Mouse (Mus musculus) stomach, embryonic 14.5 days (tissue): ENCODE measurements around the gene Prss47. TPM values are rescaled to one million over a fixed set of nuclear protein-coding genes. Genes with fewer than 3 reads are reported as not detected.

Experiments
- ATAC-seq: fragments of 200-750 bp; cut with Nextera tagmentation; 2 replicates; pipeline ENCODE4 v1.8.0; 2017; ENCODE audit warnings: low read depth, moderate TSS enrichment; ENCODE audit not compliant: insufficient number of reproducible peaks, insufficient read depth, low FRiP score
- H3K27ac ChIP-seq: fragments of 300-500 bp; sonication (generic); 2 replicates; pipeline ENCODE4 v1.5.1; 2014; ENCODE audit warnings: mild to moderate bottlenecking, low read length, moderate library complexity, mixed read lengths
- H3K27me3 ChIP-seq: fragments of 300-500 bp; sonication (generic); 2 replicates; pipeline ENCODE4 v1.6.1; 2014; ENCODE audit warnings: low read length, control low read depth, mixed read lengths; ENCODE audit not compliant: control insufficient read depth, insufficient read depth
- H3K36me3 ChIP-seq: fragments of 300-500 bp; sonication (generic); 2 replicates; pipeline ENCODE4 v1.6.1; 2014; ENCODE audit warnings: mild to moderate bottlenecking, control low read depth, low read length, moderate library complexity, mixed read lengths; ENCODE audit not compliant: control insufficient read depth, insufficient read depth
- H3K4me1 ChIP-seq: fragments of 300-500 bp; sonication (generic); 2 replicates; pipeline ENCODE4 v1.6.1; 2014; ENCODE audit warnings: low read length, control low read depth, mixed read lengths; ENCODE audit not compliant: control insufficient read depth, insufficient read depth
- H3K4me2 ChIP-seq: fragments of 300-500 bp; sonication (generic); replicated peaks from 2 replicates; pipeline ENCODE4 v1.6.1; 2014; ENCODE audit warnings: low read depth, low read length, control low read depth
- H3K4me3 ChIP-seq: fragments of 300-500 bp; sonication (generic); 2 replicates; pipeline ENCODE4 v1.5.1; 2014; ENCODE audit warnings: low read depth, low read length, control low read depth
- H3K9ac ChIP-seq: fragments of 300-500 bp; sonication (generic); replicated peaks from 2 replicates; pipeline ENCODE4 v1.6.1; 2014; ENCODE audit warnings: low read depth, mild to moderate bottlenecking, control low read depth, low read length, moderate library complexity, mixed read lengths
- H3K9me3 ChIP-seq: fragments of 300-500 bp; sonication (generic); 2 replicates; pipeline ENCODE4 v1.6.1; 2016; ENCODE audit warnings: low read depth, low read length, control low read depth; ENCODE audit not compliant: control insufficient read depth
- WGBS: fragments of 180-500 bp; shearing (Covaris S2); extraction: QIAGEN DNeasy Blood & Tissue Kit; methylation state at CpG from one replicate; pipeline ENCODE4 v1.1.7; 2014; 5-methylcytosine and 5-hydroxymethylcytosine counted together
- polyA plus RNA-seq: library from polyadenylated mRNA; unstranded; fragments of >200 nt; fragmentation: Nextera tagmentation; extraction: Ambion mirVana; gene quantifications from 2 replicates; pipeline ENCODE4 v1.2.1, GENCODE M21; 2014

Prss47 gene
- polyA plus RNA-seq, result not detected in 2 replicates

GRCm38 (mm10) chr13:65052660-65053059, at the start of gene Prss47:
Gene Prss47 (minus strand): TSS chr13:65052760.
- no peaks in the 10 kb centered on the region for H3K36me3 ChIP-seq
- H3K9me3 ChIP-seq, result no peaks in the 10 kb centered on the region
- H3K4me3 ChIP-seq, result no peak within 1 kb of the TSS
- no peaks in the 10 kb centered on the region for H3K4me1 ChIP-seq
- no peaks in the 10 kb centered on the region for H3K27me3 ChIP-seq
- no peak within 1 kb of the TSS for H3K27ac ChIP-seq
- 88% methylated on average over 9 of the region's 9 CpGs for WGBS
- no peak within 1 kb of the TSS for H3K4me2 ChIP-seq
- H3K9ac ChIP-seq, result no peak within 1 kb of the TSS
- no peak for ATAC-seq

GRCm38 (mm10) chr13:65101232-65101631, 48.7 kb upstream of the Prss47 start:
- no peaks in the 10 kb centered on the region for H3K4me1 ChIP-seq
- H3K4me2 ChIP-seq, result no peak overlapping the region
- H3K27ac ChIP-seq, result no peak overlapping the region
- no peak overlapping the region for H3K9ac ChIP-seq
- no peaks in the 10 kb centered on the region for H3K27me3 ChIP-seq
- H3K36me3 ChIP-seq, result no peaks in the 10 kb centered on the region
- peaks cover 8% of the 10 kb centered on the region; the same call in 1 of the 2 replicates for H3K9me3 ChIP-seq
- WGBS, result 94% methylated on average over 3 of the region's 3 CpGs
- no peak overlapping the region for H3K4me3 ChIP-seq
- no peak for ATAC-seq

- Histone ChIP-seq H3K27me3 (no peaks in the 10 kb centered on the region), H3K4me3 (no peak overlapping the region), H3K9me3 (peaks cover 4% of the 10 kb centered on the region; the same call in 1 of the 2 replicates), H3K4me2 (no peak overlapping the region), H3K27ac (no peak overlapping the region), H3K36me3 (no peaks in the 10 kb centered on the region), H3K4me1 (no peaks in the 10 kb centered on the region), H3K9ac (no peak overlapping the region)
- no peak for ATAC-seq
- 97% methylated on average over 9 of the region's 9 CpGs for WGBS
Observed at GRCm38 (mm10) chr13:65100678-65101077, 48.1 kb upstream of the Prss47 start.

- ATAC-seq, result no peak
- no peak overlapping the region for H3K9ac ChIP-seq
- no peak overlapping the region for H3K4me3 ChIP-seq
- peaks cover 4% of the 10 kb centered on the region; the same call in 1 of the 2 replicates for H3K36me3 ChIP-seq
- no peak overlapping the region for H3K27ac ChIP-seq
- no peaks in the 10 kb centered on the region for H3K27me3 ChIP-seq
- no peaks in the 10 kb centered on the region for H3K4me1 ChIP-seq
- H3K9me3 ChIP-seq, result no peaks in the 10 kb centered on the region
- no peak overlapping the region for H3K4me2 ChIP-seq
Observed at GRCm38 (mm10) chr13:65097018-65097417, 44.5 kb upstream of the Prss47 start.

GRCm38 (mm10) chr13:65095923-65096322, 43.4 kb upstream of the Prss47 start:
- ATAC-seq, result no peak
- Histone ChIP-seq H3K4me2 (no peak overlapping the region), H3K9ac (no peak overlapping the region), H3K4me1 (no peaks in the 10 kb centered on the region), H3K9me3 (no peaks in the 10 kb centered on the region), H3K4me3 (no peak overlapping the region), H3K36me3 (peaks cover 6% of the 10 kb centered on the region; the same call in 1 of the 2 replicates), H3K27me3 (no peaks in the 10 kb centered on the region), H3K27ac (no peak overlapping the region)
- WGBS, result 94% methylated on average over 4 of the region's 4 CpGs

- H3K4me3 ChIP-seq, result no peak overlapping the region
- H3K9ac ChIP-seq, result no peak overlapping the region
- no peaks in the 10 kb centered on the region for H3K27me3 ChIP-seq
- no peak overlapping the region for H3K4me2 ChIP-seq
- peaks cover 11% of the 10 kb centered on the region for H3K36me3 ChIP-seq
- H3K9me3 ChIP-seq, result no peaks in the 10 kb centered on the region
- H3K27ac ChIP-seq, result no peak overlapping the region
- WGBS, result 86% methylated on average over 2 of the region's 2 CpGs
- no peak for ATAC-seq
- no peaks in the 10 kb centered on the region for H3K4me1 ChIP-seq
Observed at GRCm38 (mm10) chr13:65069969-65070368, 17.4 kb upstream of the Prss47 start.

- Histone ChIP-seq H3K27me3 (no peaks in the 10 kb centered on the region), H3K4me3 (no peak overlapping the region), H3K27ac (no peak overlapping the region), H3K9ac (no peak overlapping the region), H3K9me3 (no peaks in the 10 kb centered on the region), H3K36me3 (no peaks in the 10 kb centered on the region), H3K4me2 (no peak overlapping the region), H3K4me1 (no peaks in the 10 kb centered on the region)
- no peak for ATAC-seq
- WGBS, result 67% methylated on average over 4 of the region's 4 CpGs
Observed at GRCm38 (mm10) chr13:65035057-65035456, 17.5 kb downstream of the Prss47 start.

GRCm38 (mm10) chr13:65032758-65033157, 19.8 kb downstream of the Prss47 start, which contains the start of gene Spata31d1c:
Gene Spata31d1c (plus strand): TSS chr13:65033058.
- ATAC-seq, result no peak

GRCm38 (mm10) chr13:65011052-65011738, 41.4 kb downstream of the Prss47 start:
- no peak overlapping the region for H3K27ac ChIP-seq
- H3K4me3 ChIP-seq, result no peak overlapping the region
- no peaks in the 10 kb centered on the region for H3K36me3 ChIP-seq
- 66% methylated on average over 4 of the region's 4 CpGs for WGBS
- no peaks in the 10 kb centered on the region for H3K27me3 ChIP-seq
- H3K9ac ChIP-seq, result no peak overlapping the region
- H3K4me1 ChIP-seq, result no peaks in the 10 kb centered on the region
- no peaks in the 10 kb centered on the region for H3K9me3 ChIP-seq
- no peak overlapping the region for H3K4me2 ChIP-seq
- ATAC-seq, result no peak

More at GRCm38 (mm10) chr13:65032758-65033157, 19.8 kb downstream of the Prss47 start, which contains the start of gene Spata31d1c:
- Histone ChIP-seq H3K27me3 (no peaks in the 10 kb centered on the region), H3K9me3 (no peaks in the 10 kb centered on the region), H3K27ac (no peak within 1 kb of the TSS), H3K36me3 (no peaks in the 10 kb centered on the region), H3K4me3 (no peak within 1 kb of the TSS), H3K4me1 (no peaks in the 10 kb centered on the region), H3K9ac (no peak within 1 kb of the TSS), H3K4me2 (no peak within 1 kb of the TSS)
